Mouse (Mus musculus): Measurements from ENCODE around the gene Gm11077.
A peak's percentile ranks its signal among the peaks of the same experiment; 100 is the strongest.

Gm11077 gene

DNA sequence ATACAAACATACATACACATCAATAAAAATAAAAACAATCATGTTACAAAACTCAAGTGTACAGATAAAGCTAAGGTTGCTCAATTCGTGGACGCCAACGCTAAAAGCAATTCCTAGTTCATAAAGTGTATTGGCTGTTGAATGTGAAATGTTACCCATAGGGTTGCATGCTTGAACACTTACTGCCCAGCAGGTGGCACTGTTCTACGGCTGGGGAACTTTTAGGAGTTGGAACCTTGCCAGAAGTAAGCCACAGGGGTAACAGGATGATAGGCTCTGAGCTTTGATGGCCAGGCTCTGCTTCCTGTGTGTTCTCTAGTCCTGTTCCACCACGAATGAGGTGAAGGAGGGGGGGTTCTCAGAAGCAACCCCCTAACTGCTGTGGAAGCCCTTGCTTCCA lies at the start of gene Gm11077:
Gm11077 (plus strand) TSS at position 13 of the 400 bp plus-strand sequence.
- no peak for DNase-seq (ENCODE audit: low spot score in 2 of 2)

DNA sequence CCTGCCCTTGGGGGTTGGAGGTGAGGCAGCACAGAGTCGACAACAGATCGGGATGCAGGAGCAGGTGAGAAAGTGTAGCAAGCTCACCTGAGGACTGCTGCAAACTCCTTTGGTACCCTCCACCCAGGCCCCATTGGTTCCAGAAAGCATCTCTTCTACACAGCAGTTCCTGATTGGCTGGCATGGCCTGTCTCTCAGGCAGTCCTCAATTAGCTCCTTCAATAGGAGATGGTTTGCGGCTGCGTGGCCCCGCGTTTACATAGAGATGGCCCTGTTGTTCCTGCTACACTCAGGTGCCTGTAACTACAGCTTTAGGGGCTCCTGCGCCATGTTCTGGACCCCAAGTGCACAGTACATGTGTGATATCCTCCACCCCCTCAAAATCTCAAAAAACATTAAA lies 48.4 kb upstream of the Gm11077 start:
- no peak for DNase-seq (ENCODE audit: low spot score in 2 of 2)

DNA sequence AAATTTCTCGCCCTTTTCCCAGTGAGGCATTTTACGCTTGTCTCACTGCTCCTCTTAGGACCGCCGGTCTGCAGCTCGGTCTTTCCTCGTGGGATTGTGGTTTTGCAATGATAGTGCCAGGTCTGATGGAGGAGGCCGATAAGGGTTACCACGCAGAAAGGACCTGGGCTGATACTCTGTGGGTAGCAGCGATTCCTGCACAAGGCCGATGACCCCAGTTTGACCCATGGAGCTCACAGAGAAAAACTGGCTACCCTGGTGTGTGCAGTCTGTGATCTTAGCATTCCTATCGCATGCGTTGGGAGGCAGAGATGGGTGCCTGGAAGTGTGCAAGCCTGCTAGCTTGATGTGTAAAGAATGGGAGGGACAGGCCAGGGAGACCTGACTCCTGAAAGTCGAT lies 46.3 kb upstream of the Gm11077 start:
- DNase-seq (ENCODE audit: low spot score in 2 of 2): no peak

DNA sequence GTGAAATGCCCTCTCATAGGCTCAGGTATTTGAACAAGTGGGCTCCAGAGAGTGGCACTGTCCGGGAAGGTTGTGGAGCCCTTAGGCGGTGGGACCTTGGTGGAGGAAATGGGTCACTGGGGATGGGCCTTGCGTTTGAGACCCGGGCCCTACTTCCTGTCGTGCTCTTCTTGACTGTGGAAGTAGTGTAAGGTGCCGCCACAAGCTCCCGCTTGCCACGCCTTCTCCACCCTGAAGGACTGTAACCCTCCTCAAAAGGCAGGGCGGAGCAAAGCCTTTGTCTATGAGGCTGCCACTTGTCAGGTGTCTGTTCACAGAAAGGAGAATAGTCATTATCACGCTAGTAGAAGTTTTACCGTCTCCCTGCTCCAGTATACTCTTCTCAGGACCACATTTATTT lies 44.7 kb upstream of the Gm11077 start:
- no peak for DNase-seq (ENCODE audit: low spot score in 2 of 2)

DNA sequence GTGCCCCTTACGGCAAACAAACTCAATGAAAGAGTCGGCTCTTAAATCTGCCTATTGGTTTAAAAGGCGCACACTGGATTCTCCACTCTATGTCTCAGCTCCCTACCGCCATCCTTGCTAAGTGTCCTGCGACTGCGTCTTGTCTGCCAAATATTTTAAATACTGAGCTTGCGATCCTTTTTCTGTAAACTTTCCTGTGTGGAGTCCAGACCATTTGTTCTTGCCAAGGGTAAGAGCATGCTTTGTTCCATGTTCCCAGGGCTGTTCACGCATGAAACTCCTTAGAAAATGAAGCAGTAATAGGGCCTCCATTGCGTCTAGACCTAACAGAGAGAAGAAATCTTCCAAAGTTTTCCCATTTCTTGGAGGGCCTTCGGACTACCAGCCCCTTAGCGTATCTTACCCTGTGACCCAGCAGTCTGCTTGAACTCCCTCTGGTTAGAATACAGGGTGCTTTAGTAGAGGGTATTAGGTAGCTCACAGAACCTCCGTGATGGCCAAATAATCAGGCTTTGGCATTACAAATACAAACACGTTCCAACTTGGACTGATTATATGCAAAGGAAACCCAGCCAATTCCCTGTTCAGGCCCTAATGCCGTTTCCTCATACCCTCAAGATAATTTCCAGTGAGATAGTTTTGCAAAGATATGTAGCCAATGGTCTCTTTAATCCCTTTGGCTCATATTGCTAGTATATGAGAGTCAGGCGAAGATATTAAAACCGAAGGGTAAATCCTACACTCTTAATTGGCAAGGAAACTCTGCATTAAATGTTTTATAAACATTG lies 39.3 kb upstream of the Gm11077 start:
- DNase-seq (ENCODE audit: low spot score in 2 of 2): no peak

DNA sequence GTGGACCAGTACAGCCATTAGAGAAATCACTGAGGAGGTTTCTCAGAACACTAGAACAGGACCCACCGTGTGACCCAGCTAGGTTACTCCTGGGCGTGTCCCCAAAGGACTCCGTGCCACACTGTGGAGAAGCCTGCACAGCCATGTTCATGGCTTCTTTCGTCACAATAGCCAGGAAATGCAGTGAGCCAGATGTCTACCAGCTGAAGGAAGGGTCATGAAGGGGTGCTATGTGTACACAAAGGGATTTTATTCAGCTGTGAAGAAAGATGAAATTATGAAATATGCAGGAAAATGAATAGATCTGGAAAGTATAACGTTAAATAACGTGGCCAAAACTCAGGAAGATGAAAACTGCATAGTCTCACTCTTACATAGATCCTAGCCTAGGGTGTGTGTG lies 36.9 kb upstream of the Gm11077 start:
- no peak for DNase-seq (ENCODE audit: low spot score in 2 of 2)

DNA sequence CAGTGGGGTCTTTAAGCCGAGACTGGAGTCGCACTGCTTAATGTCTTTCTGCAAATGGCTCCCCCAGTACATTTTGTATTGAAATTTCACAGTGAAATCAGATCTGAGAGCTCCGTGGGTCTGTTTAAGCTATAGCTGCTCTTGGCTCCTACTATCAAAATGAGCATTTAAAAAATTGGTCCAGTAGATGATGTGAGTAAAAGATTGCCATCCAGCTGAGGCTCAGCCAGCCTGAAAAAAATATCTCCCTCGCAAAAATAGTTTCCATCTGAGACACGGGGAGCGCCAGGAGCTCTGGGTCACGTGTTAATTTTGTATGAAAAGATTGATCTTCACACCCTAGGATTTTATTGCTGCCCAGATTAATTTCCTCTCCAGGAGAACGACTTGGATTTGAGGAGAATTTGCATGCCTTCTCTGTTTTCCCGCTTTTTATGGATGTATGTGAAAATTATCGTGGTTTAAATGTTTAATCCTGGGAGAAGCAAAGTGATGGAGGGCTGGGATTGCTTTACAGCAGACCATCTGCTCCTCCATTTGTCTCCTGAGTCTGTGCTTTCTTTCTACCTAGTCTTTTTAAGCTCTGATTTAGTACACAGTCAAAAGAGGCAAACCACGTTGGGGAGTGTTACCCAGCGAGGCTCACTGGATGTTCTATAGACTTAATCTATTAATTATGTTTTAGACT lies 32.7 kb upstream of the Gm11077 start:
- no peak for DNase-seq (ENCODE audit: low spot score in 2 of 2)

DNA sequence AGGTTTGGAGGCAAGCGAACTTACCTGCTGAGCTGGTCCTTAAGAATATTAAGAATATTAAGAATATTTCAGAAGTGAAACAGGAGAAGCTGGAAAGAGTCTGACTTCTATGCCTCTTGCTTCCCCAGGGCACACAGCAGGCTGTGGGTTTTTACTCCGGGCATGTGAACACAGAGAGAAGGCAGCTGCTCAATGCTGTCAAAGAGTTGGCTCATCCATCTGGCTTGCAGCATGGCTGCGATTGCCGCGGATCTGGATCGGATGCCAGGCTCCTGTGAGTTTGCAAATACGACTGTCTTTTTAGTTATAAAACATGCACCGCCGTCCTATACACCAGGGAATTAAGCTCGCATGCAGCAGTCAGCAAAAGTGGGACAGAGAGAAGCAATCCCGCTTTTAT lies 31.1 kb upstream of the Gm11077 start:
- no peak for DNase-seq (ENCODE audit: low spot score in 2 of 2)

DNA sequence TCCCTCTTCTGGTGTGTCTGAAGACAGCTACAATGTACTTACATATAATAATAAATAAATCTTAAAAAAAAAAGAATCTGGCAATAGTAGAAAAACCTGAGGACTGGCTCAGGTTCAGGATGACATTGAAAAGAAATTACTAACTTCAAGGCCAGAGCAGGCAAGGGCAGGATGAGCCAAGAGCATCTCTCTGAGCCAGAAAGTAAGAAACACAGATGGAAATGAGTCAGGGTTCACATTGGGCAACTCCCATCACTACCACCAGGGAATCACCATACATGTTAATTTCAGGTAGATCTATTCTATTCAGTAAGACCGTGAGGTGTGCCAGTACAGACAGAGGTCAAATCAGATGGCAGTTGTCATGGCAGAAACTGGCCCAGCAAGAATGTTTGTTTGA lies 30.5 kb upstream of the Gm11077 start:
- DNase-seq (ENCODE audit: low spot score in 2 of 2): no peak

DNA sequence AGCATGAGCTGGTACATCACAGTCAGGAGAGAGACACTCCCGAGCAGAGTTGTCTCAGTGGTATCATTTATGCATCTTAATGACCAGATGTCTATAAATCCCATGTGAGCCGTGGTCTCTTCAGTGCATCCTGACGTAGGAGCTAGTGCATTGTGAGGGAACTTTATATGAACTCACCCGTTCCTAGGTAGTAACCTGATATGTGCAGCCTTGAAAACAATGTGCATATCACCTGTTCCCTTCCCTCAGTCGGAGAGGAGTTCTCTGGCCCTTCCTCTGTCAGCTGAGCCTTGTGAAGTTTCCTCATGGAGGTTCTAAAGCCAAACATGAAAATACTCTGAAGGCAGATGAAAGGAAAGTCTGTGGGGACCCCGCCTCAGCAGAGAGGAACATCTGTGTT lies 27.8 kb upstream of the Gm11077 start:
- DNase-seq (ENCODE audit: low spot score in 2 of 2): no peak

DNA sequence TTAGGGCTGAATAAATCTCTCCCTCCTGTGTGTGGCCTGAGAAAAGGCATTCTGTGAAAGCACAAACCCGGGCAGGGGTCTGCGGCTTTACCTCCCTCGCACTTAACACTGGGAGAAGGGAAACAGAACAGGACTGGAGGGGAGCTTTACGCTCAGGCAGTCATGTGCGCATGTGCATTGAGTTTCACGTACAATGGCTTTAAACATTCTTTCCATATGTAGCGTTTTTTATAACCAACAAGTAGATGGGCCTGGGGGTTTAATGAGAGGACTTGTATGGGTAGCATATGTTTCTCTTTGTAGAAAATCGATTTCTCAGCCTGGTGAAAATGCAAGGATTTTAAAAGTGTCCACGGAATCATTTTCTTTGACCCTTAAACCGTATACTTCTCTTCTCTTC lies 24.0 kb upstream of the Gm11077 start:
- no peak for DNase-seq (ENCODE audit: low spot score in 2 of 2)

DNA sequence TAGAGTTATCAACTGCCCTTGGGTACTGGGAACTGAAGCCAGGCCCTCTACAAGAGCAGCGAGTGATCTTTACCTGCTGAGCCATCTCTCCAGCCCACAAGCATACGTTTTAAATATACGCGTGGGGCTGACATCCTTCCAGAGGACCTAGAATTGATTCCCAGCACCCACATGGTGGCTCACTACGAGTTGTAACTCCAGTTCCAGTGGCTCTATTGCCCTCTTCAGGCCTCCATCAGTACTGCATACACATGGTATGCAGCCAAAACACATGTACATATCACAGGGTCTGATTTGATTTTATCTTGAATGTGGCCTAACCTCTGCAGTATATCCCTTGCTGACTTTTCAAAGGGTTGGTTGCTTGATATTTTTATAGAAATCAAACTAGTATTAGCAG lies 23.0 kb upstream of the Gm11077 start:
- no peak for DNase-seq (ENCODE audit: low spot score in 2 of 2)

DNA sequence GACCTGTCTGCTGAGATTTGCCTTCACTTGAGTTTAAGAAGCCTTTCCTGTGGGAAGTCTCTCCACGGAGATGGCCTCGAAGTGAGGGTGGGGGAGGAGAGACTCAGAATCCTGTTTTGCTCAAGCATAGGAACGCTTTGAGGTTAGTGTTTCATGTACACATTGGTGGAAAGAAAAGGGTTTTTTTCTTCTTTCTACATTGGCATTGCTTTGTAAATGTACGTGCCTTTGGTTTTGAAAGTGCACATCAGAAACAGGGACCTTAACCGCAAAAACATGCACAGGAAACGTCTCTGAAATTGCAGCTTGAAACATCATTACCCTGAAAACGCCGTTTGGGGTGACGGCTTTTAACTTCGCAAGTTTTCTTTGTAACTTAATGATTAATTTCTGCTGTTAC lies 21.0 kb upstream of the Gm11077 start:
- DNase-seq (ENCODE audit: low spot score in 2 of 2): peak; percentile 32 to 40

DNA sequence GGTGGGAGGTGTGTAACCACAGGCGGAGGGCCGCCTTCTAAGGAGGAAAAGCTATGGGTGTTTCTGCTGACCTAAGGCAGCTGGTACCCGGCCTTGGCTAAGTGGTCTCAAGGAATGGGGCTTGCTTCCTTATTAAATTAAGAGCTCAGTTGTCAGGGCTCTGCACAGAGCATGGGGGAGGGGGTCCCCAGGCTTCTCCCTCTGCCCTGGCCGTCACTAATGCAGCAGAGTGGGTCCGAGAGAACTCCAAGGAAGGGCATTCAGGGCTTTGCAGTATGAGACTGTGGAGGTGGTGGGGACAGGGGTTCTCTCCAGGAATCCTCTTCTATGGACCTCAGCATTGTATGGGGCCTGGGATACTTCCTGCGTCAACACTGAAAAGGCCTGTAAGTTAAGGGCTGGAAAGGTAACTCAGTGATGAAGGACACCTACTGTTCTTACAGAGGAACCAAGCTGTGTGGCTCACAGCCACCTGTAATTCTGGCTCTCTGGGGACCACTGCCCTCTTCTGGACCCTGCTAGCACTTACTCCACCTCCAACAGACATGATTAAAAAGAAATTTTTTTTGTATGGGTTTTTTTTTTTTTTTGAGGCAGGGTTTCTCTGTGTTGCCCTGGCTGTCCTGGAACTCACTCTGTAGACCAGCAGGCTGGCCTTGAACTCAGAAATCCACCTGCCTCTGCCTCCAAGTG lies 19.5 kb upstream of the Gm11077 start:
- DNase-seq (ENCODE audit: low spot score in 2 of 2): peak in 1 of 2 experiments; percentile 33

DNA sequence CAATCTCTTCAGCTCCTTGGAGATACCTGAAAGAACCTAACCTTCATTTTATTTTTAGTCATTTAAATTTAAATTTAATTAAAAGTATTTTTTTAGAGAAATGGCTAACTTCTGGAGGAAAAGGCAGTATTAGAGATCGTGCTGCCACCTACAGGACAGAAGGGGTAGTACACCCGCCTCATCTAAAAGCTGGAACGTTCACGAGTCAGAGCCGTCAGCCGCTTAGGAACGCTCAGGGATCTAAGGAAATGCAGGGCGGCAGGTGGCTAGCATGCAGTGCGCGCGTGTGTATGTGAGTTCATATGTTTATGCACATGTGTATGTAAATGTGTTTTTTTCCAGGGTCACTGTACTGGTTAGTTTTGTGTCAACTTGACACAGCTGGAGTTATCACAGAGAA lies 16.3 kb upstream of the Gm11077 start:
- peak; percentile 18 to 67 for DNase-seq (ENCODE audit: low spot score in 2 of 2)

DNA sequence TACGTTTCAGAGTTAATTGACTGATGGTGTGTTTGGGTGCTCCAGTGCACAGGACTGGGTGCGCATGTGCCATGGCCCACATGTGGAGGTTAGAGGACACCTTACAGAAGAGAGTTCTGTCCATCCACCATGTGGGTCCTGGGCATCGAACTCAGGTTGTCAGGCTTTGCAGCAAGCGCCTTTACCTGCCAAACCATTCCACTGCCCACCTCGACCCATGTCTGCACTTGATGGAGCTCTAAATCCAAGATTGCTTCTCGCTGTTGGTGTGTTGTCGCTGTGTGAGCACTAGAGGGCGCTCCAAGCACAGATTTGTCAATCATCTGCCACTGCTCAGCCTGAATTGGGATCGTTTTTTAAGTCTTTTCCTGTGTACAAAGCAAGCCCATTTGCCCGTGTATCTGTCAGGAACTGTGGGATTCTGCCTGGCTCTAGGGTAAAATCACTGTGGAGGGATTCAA lies 14.1 kb upstream of the Gm11077 start:
- peak; percentile 40 to 82 for DNase-seq (ENCODE audit: low spot score in 2 of 2)

DNA sequence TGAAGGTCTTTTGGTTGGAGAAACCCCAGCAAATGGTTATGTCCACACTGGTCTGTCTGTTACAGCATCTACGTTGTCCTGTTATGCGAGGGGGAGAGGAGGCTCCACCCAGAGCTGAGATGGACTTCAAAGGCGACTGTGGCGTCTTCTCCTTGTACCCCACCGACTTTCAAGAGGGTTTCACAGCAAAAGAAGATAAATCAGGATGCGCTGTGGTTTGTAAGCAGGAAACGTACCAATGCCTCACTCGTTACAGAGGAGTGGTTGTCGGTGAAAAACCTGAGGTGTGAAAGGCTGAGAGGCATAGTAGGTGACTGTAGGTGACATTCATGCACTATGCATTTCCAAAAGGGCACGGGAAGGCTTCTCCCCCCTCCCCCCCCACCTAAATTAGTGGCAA lies 7.0 kb upstream of the Gm11077 start:
- DNase-seq (ENCODE audit: low spot score in 2 of 2): no peak

DNA sequence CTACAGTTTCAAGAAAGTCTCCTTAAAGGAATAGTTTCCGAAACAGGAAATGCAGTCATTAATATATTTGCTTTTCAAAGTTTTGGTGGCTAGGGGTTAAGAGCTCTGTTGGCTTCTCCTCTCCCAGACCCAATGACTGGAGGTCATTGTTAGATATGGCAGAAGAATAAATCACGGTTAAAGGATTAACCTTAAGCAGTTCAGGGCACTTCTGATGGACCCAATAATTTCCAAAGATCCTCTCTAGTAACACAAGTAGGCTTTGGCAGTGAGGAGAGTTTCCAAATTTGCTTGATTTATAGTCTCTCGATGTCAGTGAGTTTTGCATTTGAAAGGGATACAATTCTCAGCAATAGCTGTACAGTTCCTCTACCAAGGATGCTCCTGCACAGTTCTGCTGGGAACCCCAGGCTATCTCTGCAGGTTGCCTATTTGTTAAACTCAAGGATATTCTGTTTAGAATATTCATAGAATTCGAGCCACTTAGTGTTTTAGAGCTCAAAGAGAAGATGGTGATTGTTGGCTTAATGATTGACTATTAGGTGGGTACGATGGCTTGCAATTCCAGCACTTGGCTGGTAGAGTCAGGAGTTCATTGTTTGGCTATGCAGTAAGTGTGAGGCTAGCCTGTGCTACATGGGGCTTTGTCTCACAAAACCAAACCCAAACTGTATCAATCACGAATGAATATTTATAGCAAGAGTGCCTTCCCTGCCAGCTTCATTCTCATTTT lies 1.8 kb downstream of the Gm11077 start:
- no peak for DNase-seq (ENCODE audit: low spot score in 2 of 2)

DNA sequence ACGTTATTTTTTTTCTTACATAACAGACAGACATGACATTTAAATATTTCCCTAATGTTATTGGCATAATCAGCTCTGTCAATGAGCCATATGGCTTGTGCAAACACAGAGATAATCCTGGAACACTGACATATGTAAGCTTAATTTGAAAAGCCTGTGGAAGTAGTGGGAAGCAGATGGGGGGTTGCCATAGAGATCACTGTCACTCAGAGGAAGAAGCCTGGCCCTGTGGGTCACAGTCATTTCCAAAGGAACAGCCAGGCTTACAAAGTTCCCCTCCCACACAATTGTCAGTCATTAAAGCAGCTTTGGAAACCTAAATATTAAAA lies 2.3 kb downstream of the Gm11077 start:
- DNase-seq (ENCODE audit: low spot score in 2 of 2): no peak

DNA sequence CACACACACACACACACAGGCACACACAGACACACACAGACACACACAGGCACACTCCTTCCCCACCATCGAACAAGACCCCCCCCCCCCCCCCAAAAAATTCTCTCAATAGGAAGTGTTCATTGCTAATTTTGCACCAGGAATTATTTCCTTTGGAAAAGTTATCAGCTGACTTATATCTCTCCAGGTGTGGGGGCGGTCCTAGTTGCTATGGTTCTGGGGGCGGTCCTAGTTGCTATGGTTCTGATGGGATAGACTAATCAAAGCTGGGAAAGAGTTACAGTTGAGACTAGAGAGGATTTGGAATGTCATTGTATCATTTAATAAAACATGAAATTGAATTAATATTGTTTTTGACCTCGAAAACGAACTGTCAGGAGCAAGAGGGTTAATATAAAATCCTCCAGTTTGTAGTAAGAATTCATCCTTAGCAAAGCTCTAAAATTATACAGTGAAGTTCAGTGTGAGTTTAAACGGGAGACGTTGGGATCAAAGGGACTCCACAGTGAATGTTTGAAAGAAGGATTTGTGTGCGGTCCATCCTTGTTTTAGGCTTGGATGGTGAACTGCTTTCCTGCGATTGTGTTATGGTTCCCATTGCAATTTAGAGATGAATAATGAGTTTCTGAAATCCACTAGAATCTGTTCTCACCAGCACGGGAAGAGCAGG lies 4.0 kb downstream of the Gm11077 start:
- DNase-seq (ENCODE audit: low spot score in 2 of 2): no peak

DNA sequence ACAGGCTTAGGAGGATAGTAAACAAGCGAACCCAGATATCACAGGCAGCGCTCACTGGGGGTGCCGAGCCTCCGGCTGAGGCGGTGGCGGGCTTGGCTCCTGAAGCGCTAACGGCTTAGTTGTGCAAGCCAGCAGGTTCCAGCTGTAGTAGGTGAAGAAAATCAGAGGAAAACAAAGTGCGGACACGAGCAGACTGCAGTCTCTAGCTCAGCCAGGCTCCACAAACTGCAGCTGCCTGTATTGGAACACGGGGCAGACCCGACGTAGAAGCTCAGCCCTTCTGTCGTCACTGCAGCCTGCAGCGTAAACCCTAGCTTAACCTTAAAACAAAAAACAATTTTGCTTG lies 4.5 kb downstream of the Gm11077 start:
- peak in 1 of 2 experiments; percentile 25 for DNase-seq (ENCODE audit: low spot score in 2 of 2)

DNA sequence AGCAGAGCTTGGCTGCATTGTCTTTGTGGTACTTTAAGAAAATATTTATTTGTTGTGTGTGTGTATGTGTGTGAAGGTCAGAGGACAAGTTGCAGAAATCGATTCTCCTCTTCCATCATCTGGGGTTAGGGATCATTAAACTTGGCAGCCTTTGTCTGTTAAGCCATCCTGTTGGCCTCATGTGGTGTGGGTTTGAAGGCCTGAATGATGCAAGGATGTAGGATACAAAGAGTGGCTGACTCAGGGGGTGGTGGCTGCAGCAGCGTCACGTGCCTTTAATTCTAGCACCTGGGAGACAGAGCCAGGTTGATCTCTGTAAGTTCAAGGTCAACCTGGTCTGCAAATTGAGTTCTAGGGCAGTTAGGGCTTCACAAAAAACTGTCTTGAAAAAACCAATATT lies 16.5 kb downstream of the Gm11077 start:
- no peak for DNase-seq (ENCODE audit: low spot score in 2 of 2)
